In the genomic region with DNA sequence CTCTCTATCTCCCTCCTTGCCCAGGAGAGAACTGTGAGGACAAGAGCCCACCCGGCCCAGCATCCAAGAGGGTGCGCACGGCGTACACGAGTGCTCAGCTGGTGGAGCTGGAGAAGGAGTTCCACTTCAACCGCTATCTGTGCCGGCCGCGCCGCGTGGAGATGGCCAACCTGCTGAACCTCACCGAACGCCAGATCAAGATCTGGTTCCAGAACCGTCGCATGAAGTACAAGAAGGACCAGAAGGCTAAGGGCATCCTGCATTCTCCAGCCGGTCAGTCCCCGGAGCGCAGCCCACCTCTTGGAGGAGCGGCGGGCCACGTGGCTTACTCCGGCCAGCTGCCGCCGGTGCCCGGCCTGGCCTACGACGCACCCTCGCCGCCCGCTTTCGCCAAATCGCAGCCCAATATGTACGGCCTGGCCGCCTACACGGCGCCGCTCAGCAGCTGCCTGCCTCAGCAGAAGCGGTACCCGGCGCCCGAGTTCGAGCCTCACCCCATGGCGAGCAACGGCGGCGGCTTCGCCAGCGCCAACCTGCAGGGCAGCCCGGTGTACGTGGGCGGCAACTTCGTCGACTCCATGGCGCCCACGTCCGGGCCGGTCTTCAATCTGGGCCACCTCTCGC, we compare ENCODE assay signal across 9 mouse cellular contexts. TPM values are rescaled to one million over a fixed set of nuclear protein-coding genes. Genes with fewer than 3 reads are reported as not detected.
DNase-seq lines count a peak whose midpoint lies in the region; ATAC-seq and TF ChIP-seq lines count a peak whose summit lies in the region.
"Had no signal": no experiment of that assay in that cellular context is flagged by ENCODE, and none has a peak within 500 bp of the region (broad histone marks: within the 10 kb centered on the region; RNA-seq: fewer than 3 reads in every experiment).

No protein-coding gene starts in this region.

- TF ChIP-seq POLR2A in kidney, adult 2 months (IDR thresholded peaks at IDR 0.05; ENCODE audit: low read depth, low read length), result no peak

- peak overlapping the region; percentile 64 for H3K9ac ChIP-seq in kidney, embryonic 16.5 days (replicated peaks; ENCODE audit: low read length)
- H3K9ac ChIP-seq in hindbrain, embryonic 12.5 days, result peak overlapping the region; percentile 80

- peaks cover 50% of the 10 kb centered on the region for H3K4me1 ChIP-seq in kidney, embryonic 16.5 days (ENCODE audit: insufficient read depth, low read length)
- H3K4me1 ChIP-seq in kidney, adult 2 months (ENCODE audit: control insufficient read depth, insufficient read depth, low read length), result 0 out of 2 replicates have a peak, but pooled peaks cover 3% of the 10 kb centered on the region
- H3K4me1 ChIP-seq in hindbrain, embryonic 12.5 days, result peaks cover 30% of the 10 kb centered on the region

- H3K27ac ChIP-seq in kidney, embryonic 16.5 days (ENCODE audit: low read length), result peak overlapping the region; percentile 66
- H3K27ac ChIP-seq in kidney, adult 2 months (ENCODE audit: insufficient read depth, low read depth, low read length), result no peak overlapping the region
- peak overlapping the region; percentile 91 for H3K27ac ChIP-seq in hindbrain, embryonic 12.5 days

- peak overlapping the region; percentile 55 for H3K4me2 ChIP-seq in kidney, embryonic 16.5 days (replicated peaks; ENCODE audit: low read depth, low read length)
- H3K4me2 ChIP-seq in hindbrain, embryonic 12.5 days (replicated peaks), result peak overlapping the region; percentile 58

- no peak for TF ChIP-seq CTCF in kidney, adult 2 months (conservative IDR thresholded peaks at IDR 0.05; ENCODE audit: insufficient read depth, insufficient read length, low read depth, low read length)

- H3K36me3 ChIP-seq in kidney, embryonic 16.5 days (ENCODE audit: insufficient read depth, low read length), result no peaks in the 10 kb centered on the region
- no peaks in the 10 kb centered on the region for H3K36me3 ChIP-seq in kidney, adult 2 months (ENCODE audit: control insufficient read depth, insufficient read depth, low read length)
- H3K36me3 ChIP-seq in hindbrain, embryonic 12.5 days, result no peaks in the 10 kb centered on the region; the same call in 1 of the 2 replicates

- H3K4me3 ChIP-seq in kidney, embryonic 16.5 days (ENCODE audit: low read length), result peak overlapping the region; percentile 41
- no peak overlapping the region; the same call in 1 of the 2 replicates for H3K4me3 ChIP-seq in kidney, adult 2 months (ENCODE audit: insufficient read depth, low read depth, low read length)
- peak overlapping the region; percentile 45 for H3K4me3 ChIP-seq in hindbrain, embryonic 12.5 days
- H3K4me3 ChIP-seq: megakaryocyte, embryonic 14.5 days had no signal

- H3K27me3 ChIP-seq in kidney, embryonic 16.5 days (ENCODE audit: insufficient read depth, low read length), result peaks cover 24% of the 10 kb centered on the region
- H3K27me3 ChIP-seq in kidney, adult 2 months (replicated peaks; ENCODE audit: control insufficient read depth, insufficient read depth, low read length), result no peaks in the 10 kb centered on the region
- H3K27me3 ChIP-seq in hindbrain, embryonic 12.5 days, result peaks cover 88% of the 10 kb centered on the region

- H3K9me3 ChIP-seq in kidney, embryonic 16.5 days (ENCODE audit: low read length), result no peaks in the 10 kb centered on the region
- no peaks in the 10 kb centered on the region for H3K9me3 ChIP-seq in hindbrain, embryonic 12.5 days (replicated peaks)

- WGBS in kidney, embryonic 16.5 days, result 11% methylated on average over 57 of the region's 58 CpGs
- WGBS in kidney, adult 2 months, result 58% methylated on average over 58 of the region's 58 CpGs
- WGBS in hindbrain, embryonic 12.5 days, result under 1% methylated on average over 58 of the region's 58 CpGs

- no peak for DNase-seq in kidney, adult 2 months
- DNase-seq in embryo, embryonic 10.5 days (ENCODE audit: low spot score), result peak; percentile 51
- DNase-seq in neural tube, embryonic 10.5 days (ENCODE audit: extremely low spot score, low spot score), result peak; percentile 71
- no peak for DNase-seq in urinary bladder, postnatal 36 days (ENCODE audit: low spot score in 2 of 2)
- DNase-seq in thymus, postnatal 36 days, result no peak

- peak; percentile 5; the same call in 1 of the 2 replicates for ATAC-seq in kidney, embryonic 16.5 days (ENCODE audit: low FRiP score, low TSS enrichment)
- no peak for ATAC-seq in hindbrain, embryonic 12.5 days (ENCODE audit: low FRiP score)
- ATAC-seq: Patski had no signal

RNA-seq across cellular contexts. Expression of a gene that starts 16.4 kb away (rescaled TPM):
- polyA plus RNA-seq in kidney, embryonic 16.5 days (2015; fragmentation: Nextera tagmentation; extraction: Ambion mirVana), result 0.99 and 1.00 TPM in 2 replicates
- polyA plus RNA-seq in kidney, adult 2 months (2012; rRNA removed), result 0.04 and 0.08 TPM in 2 replicates
- polyA plus RNA-seq in hindbrain, embryonic 12.5 days (2016; fragmentation: Nextera tagmentation; extraction: Ambion mirVana), result 2.5 and 3.3 TPM in 2 replicates
- polyA plus RNA-seq: Patski had no signal

RNA-seq across cellular contexts. Expression of a gene that starts 19.9 kb away (rescaled TPM):
- polyA plus RNA-seq in kidney, embryonic 16.5 days (2015; fragmentation: Nextera tagmentation; extraction: Ambion mirVana), result 1.3 and 2.1 TPM in 2 replicates
- polyA plus RNA-seq in kidney, adult 2 months (2012; rRNA removed), result 5.5 and 7.8 TPM in 2 replicates
- polyA plus RNA-seq in hindbrain, embryonic 12.5 days (2016; fragmentation: Nextera tagmentation; extraction: Ambion mirVana), result 0.66 and 1.1 TPM in 2 replicates

RNA-seq across cellular contexts. Expression of a gene that starts 34.7 kb away (rescaled TPM):
- polyA plus RNA-seq in kidney, embryonic 16.5 days (2015; fragmentation: Nextera tagmentation; extraction: Ambion mirVana), result 4.5 and 4.9 TPM in 2 replicates
- 20.3 and 31.4 TPM in 2 replicates for polyA plus RNA-seq in kidney, adult 2 months (2012; rRNA removed)
- 3.6 and 4.6 TPM in 2 replicates for polyA plus RNA-seq in hindbrain, embryonic 12.5 days (2016; fragmentation: Nextera tagmentation; extraction: Ambion mirVana)

RNA-seq across cellular contexts. Expression of a gene that starts 34.7 kb away (rescaled TPM):
- 14.6 and 15.4 TPM in 2 replicates for polyA plus RNA-seq in kidney, embryonic 16.5 days (2015; fragmentation: Nextera tagmentation; extraction: Ambion mirVana)
- 10.2 and 10.7 TPM in 2 replicates for polyA plus RNA-seq in kidney, adult 2 months (2012; rRNA removed)
- polyA plus RNA-seq in hindbrain, embryonic 12.5 days (2016; fragmentation: Nextera tagmentation; extraction: Ambion mirVana), result 69.6 and 83.5 TPM in 2 replicates

RNA-seq across cellular contexts. Expression of a gene that starts 42.0 kb away (rescaled TPM):
- 41.0 and 45.6 TPM in 2 replicates for polyA plus RNA-seq in kidney, embryonic 16.5 days (2015; fragmentation: Nextera tagmentation; extraction: Ambion mirVana)
- 45.8 and 46.2 TPM in 2 replicates for polyA plus RNA-seq in kidney, adult 2 months (2012; rRNA removed)
- 0.14 and 0.46 TPM in 2 replicates for polyA plus RNA-seq in hindbrain, embryonic 12.5 days (2016; fragmentation: Nextera tagmentation; extraction: Ambion mirVana)

Comparison
In these comparisons a context has a peak if more than half of its experiments do, and no peak if none do; other contexts are left out.
1. DNase-seq: peak in embryo, embryonic 10.5 days (single experiment) and neural tube, embryonic 10.5 days (single experiment); none in kidney, adult 2 months (single experiment), urinary bladder, postnatal 36 days (0 of 2) and thymus, postnatal 36 days (0 of 2).